Mouse (Mus musculus) stomach, postnatal 0 days (tissue): ENCODE results near the gene Gm21987.

Source experiments
- CTCF ChIP-seq: IDR thresholded peaks from 2 replicates; pipeline ENCODE4 v1.5.1; 2016; ENCODE audit warnings: antibody characterized with exemption, low read depth, mild to moderate bottlenecking, moderate library complexity
- EP300 ChIP-seq: optimal IDR thresholded peaks from 2 replicates; pipeline ENCODE3; 2016; ENCODE audit warnings: antibody characterized with exemption

- no peak for TF ChIP-seq CTCF
- TF ChIP-seq EP300 = no peak
Measured at GRCm38 (mm10) chr16:38396155-38396554, 49.3 kb downstream of the Gm21987 start.
